Mouse (Mus musculus) olfactory bulb, adult 2 months (tissue): ENCODE measurements at regions not wholly inside any gene's neighbourhood (a gene's known extent, or its start where the extent isn't known, plus 50 kb on each side); places are given as distances from the start of the nearest gene placed in this dataset.

Source experiments
- CTCF ChIP-seq: fragments of 200-500 bp; IDR thresholded peaks from 2 replicates; pipeline ENCODE4 v1.5.1; 2012; ENCODE audit warnings: low read depth, mild to moderate bottlenecking, low read length, moderate library complexity; ENCODE audit not compliant: insufficient read depth
- POLR2A ChIP-seq: fragments of 200-500 bp; IDR thresholded peaks from 2 replicates; pipeline ENCODE4 v1.6.1; 2012; ENCODE audit warnings: mild to moderate bottlenecking, low read depth, low read length, moderate library complexity; ENCODE audit not compliant: insufficient read depth

DNA sequence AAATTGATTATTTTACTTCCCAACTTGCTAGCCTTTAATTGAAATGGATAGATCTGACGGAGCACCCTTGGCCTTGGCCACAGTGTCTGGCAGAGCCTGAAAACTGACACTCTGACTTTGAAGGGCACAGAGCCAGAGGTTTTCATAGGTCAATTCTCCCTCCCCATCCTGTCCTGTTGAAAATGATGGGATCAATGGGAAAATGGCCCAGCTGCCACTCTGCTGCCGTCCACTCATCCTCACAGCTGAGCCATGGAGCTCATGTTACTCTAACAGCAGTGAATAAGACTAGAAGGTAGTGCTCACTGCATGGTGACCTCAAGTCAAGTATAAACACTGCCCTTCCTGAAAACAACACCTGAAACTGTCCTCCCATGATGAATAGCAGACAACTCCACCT, 122.0 kb upstream of the Cdh11 start:
- TF ChIP-seq CTCF (no peak), POLR2A (no peak)
